Mouse (Mus musculus) hindlimb bud, embryonic 11.5 days (tissue): ENCODE data around the gene Rfwd3.
"Not testable (repeated sequence)": the region's sequence is repeated elsewhere in the genome, so short reads cannot be mapped to it uniquely, and the experiment has no call there.

Source experiments
- DNase-seq: peaks from one replicate; pipeline ENCODE4 v3.0.0-alpha.2; 2012; ENCODE audit warnings: low read depth, low spot score; ENCODE audit errors: extremely low spot score

The Rfwd3 gene

DNA sequence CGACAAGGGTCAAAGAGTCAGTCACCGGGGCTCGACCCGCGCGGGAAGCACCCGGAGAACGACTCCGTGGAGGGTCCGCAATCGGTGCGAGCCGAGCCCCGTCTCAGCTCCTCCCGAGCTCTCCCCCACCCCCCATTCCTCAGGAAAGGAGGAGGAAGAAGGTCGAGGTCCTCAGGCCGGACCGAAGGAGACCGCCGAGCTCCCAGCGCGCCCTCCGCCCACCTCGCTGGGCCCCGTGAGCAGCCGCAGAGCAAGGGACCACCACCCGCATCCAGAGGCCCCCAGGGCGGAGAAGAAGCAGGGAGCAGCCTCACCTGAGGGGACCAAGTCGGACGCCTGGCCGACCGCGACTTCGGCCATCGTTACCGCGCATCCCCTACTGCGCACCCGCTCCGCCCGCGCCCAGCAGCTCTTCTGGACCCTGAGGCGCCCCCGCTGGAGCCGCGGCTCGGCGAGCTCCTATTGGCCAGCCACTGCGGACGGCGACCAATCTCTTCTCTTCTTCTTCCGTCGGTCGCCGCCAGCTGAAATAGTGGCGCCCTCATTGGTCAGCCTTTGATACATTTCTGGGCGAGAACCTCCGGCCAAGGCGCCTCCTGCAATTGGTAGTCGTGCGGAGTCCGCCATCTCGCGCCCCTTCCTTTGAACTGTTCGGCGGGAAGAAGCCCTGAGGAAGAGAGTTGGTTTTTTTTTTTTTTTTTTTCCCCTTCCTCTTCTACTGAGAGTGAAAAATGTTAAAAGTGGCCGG, at the start of gene Rfwd3:
TSS of gene Rfwd3 (minus strand) at position 402 of the 748 bp plus-strand sequence.
- peak; percentile 86 for DNase-seq

DNA sequence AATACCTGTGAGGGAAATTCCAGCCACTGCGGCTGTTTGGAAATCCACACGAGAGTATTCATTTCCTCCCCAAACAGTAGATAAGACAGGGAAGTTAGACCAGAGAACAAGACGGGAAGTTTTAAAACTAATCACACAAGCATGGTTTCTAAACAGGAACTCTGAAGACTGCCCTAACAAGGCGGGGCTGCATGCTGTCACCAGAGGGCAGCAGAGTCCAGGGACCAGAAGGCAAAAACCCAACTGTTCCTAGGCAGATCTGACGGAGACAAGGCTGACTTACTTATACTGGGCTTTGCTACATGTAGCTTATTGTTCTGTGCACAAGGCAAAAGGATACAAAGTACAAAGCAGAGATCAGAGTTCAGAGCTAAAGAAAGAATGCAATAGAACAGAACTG, 43.2 kb upstream of the Rfwd3 start:
- no peak for DNase-seq

DNA sequence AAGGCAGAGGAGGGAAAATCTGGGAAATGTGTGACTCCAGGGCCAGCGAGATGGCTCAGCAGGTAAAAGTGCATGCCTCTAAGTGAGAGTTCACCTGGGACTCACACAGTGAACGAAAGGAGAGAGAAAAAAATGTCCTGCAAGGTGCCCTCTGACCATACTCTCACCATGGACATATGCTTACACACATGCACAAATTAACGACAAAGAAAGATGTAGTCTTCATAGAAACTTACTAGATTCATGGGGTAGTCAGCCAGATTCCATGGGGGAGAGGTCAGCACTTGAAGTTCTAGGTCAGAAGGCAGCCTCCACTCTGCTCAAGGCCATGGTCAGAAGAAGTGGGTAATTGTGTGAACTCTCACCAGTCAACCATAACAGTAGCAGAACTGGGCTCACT, 40.2 kb upstream of the Rfwd3 start:
- DNase-seq = no peak

DNA sequence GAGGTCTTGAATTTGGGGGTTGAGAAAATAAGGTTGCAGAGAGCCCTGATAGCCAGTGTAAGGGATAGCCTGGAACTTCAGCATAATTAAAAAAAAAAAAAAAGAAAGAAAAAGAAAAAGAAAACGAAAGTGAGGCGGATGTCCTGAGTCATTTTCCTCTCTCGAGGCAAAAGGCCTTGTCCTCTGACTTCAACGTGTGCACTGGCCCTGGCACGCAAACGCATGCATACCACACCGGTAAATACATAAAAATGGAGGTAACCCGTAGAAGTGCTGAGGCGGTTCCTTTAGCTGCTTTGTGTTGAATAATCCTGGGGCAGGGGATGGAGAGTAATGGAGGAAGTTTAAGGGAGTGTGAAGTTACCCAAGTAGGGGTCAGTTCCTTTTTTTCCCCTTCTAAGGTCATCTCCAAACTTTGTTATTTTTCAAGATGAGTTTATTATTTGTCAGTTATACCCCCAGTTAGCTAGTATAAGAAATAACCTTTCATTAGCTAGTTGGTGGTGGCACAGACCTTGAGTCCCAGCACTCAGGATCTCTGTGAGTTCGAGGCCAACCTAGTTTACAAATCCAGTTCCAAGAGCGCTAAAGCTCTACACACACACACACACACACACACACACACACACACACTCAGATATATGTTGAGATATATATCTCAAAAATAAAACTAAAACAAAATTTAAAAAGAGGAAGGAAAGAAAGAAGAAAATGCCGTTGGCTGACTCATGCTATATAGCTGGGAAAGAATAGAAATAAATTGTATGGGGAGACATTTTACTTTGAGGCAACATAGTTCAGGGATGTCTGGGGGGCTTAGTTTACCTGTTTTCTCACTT, 38.6 kb upstream of the Rfwd3 start:
- no peak for DNase-seq

DNA sequence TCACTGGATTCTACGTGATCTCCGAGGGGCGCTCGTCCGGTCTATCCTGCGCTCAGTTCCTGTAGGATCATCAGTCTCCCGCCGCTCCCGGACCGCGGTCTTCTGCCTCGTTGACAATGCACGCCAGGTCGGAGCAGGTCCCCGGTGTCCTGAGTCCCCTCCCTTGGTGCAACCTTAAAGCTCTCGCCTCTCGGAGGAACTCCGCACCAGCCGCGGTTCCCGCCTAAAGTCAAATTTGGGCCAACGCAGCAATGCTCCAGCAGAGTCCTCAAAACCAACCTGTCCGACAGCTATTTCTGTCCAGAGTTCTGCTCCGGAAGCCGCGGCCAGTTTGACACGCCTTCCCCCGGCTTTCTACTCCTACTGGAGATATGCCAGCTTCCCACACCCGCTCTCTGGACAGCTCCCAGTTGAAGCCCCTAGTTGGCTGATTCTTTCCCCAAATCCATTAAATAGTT, 37.9 kb upstream of the Rfwd3 start, which contains the start of gene Mlkl:
TSS of gene Mlkl (minus strand) at position 288 of the 458 bp plus-strand sequence.
- no peak for DNase-seq

DNA sequence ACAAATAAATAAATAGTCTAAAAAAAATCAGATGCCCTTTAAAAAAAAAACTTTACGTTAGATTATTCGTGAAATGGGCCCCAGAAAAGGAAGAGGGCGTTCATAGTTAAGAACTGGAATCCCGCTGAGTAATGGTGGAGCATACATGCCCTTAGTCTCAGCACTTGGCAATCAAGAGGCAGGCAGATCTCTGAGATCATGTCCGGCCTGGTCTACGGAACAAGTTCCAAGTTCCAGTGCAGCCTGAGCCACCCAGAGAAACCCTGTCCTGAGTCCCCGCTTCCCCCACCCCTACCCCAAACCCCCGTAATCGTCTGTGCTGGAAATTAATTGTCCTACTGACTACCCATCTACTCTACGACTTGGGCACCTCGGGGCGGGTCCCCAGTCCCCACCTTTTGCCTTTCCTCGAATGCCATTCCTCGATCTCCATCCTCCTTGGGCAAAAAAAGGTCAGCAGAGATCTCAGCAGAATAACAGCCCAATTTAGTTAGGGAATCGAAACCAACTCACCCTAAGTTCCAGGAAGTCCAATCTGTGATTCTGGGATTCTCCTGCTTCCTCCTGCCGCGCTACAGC, 37.4 kb upstream of the Rfwd3 start:
- no peak for DNase-seq

DNA sequence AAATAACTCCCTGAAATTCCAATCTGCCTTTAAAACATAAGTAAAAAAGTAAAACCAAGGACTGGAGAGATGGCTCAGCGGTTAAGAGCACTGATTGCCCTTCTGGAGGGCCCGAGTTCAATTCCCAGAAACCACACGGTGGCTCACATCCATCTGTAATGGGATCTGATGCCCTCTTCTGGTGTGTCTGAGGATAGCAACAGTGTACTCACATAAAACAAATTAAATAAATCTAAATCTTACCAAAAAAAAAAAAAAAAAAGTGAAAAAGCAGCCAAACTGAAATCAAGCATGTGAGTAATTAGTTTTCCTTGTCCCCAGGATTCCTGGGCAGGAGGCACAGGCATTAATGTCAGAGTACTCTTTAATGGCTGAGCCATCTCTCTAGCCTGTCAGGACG, 36.7 kb upstream of the Rfwd3 start:
- no peak for DNase-seq

DNA sequence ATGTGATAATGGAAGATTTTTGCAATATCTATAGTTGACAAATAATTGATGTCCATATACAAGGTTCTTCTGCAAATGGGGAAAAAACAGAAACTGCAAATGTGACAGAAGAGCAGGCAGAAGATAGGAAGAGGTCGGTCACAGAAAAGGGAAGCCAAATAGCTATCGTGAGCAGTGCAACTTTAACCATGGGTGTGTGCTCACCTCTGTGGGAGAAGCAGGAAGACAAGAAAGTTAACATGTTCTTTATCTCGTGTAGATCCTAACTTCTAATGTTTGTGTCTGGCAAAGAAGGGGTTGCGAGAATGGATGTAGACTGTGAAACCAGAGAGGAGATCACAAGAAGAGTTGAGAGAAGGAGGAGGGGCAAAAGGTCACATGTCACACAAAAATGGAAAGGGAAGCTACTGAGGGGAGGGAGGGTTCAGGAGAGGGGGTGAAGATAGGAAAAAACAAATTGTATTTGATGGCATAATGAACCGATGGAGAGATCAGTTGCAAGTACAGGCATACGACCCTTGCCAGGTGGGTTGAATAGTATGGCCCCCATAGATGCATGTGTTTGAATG, 25.3 kb upstream of the Rfwd3 start:
- DNase-seq = no peak

DNA sequence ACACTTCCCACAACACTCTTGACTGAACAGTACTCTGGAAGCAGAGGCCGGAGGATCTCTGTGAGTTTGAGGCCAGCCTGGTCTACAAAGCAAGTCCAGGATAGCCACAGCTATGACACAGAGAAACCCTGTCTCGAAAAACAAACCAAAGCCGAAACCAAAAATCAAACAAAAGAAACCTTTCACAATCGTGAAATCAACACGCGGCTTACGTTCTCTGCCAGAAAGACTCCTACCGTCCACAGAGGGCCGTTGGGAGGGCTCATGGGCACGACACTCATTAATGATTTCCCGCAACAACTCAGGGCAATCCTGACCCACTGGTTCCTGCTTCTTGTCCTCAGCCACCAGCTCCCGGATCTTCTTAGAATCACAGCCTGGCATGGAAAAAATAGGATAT, 14.7 kb upstream of the Rfwd3 start:
- DNase-seq = no peak

DNA sequence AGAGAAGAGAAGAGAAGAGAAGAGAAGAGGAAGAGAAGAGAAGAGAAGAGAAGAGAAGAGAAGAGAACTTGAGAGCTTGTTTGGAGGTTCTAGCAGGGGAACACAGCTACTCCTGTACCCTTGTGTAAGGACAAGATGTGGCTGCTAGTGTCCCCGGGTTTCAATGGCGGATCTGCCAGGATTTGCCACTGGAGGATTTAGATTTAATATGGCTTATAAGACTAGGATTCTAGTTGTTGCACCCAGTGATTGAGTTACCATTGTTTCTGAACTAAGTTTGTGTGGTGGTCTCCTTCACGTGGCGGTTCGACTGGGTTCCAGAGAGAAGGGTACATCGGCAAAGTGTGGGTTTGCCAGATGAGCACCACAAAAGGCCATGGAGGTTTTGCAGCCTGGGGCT, 13.9 kb upstream of the Rfwd3 start:
- DNase-seq = not testable (repeated sequence)

DNA sequence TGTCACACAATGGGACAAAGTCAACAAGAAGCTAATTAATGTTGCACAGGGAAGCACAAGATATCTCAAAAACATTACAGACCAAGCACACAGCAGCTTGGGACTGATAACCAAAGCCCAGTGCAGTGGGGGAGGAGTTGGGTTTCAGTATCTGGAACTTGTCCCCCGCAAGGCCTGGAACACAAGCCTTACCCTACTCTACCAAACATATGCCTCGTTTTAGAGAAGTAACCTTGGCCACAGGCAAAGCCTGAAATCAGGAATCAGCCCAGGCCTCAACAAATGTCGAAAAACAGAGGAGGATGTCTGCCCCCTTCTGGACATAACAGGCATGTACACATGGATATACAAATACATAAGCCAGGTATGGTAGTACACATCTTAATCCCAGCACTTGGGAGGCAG, 12.7 kb upstream of the Rfwd3 start:
- no peak for DNase-seq

DNA sequence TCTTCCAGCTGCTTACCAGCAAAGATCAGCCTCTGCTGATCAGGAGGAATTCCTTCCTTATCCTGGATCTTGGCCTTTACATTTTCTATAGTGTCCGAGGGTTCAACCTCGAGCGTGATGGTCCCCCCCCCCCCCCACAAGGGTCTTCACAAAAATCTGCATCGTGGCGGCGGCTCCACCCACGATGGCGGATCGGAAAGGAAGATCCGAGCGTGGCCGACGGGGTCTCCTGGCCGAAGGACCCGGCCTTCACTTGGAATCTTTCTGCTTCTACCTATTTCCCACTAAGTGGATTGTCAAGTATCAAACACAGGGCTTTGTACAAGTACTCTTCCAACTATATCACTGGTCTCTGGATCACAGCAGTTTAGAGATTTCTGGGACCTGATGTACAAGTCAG, 10.0 kb upstream of the Rfwd3 start:
- DNase-seq = not testable (repeated sequence)

DNA sequence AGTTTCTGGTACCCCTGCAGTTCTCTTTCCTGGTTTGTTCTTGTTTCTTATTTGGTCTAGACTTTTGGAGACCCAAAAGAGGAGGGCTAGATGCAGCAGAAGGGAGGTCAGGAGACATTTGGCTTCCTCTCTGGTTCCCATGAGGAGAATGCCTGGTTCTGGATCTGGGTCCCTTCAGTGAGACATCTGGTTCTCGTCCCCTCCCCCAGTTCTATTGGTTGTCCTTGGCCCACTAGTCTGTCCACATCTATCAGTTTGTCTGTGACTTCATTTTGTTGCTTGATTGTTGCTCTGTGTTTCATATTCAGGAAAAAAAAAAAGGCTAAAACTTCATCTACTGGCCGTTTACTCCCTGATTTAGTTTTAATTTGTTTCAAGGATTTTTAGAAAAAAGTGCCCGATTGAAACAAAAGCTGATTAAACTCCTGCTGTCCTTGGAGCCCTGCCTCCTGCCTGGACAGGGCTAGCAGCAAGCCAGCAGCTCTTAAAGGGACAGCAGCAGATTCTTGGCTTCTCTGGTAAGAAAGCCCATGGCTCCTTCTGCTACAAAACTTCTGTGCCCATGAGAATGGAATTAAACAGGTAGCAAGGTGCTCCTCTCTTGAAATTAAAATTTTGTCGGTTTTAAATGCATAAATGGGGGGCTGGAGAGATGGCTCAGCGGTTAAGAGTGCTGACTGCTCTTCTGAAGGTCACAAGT, 5.2 kb upstream of the Rfwd3 start:
- no peak for DNase-seq

DNA sequence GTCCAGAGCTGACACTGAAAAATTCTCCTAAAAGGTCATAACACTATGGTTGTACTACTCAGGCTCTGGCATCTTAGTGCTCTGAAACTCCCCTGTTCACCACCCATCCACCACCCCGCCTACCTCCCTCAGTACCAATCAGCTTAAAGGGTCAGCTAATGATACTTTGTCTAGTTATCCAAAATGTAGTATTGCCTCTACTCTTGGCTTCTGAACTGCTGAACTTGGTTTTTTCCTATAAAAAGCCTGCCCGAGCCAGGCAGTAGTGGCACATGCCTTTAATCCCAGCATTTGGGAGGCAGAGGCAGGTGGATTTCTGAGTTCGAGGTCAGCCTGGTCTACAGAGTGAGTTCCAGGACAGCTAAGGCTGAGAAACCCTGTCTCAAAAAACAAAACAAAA, 4.3 kb upstream of the Rfwd3 start:
- DNase-seq = no peak

DNA sequence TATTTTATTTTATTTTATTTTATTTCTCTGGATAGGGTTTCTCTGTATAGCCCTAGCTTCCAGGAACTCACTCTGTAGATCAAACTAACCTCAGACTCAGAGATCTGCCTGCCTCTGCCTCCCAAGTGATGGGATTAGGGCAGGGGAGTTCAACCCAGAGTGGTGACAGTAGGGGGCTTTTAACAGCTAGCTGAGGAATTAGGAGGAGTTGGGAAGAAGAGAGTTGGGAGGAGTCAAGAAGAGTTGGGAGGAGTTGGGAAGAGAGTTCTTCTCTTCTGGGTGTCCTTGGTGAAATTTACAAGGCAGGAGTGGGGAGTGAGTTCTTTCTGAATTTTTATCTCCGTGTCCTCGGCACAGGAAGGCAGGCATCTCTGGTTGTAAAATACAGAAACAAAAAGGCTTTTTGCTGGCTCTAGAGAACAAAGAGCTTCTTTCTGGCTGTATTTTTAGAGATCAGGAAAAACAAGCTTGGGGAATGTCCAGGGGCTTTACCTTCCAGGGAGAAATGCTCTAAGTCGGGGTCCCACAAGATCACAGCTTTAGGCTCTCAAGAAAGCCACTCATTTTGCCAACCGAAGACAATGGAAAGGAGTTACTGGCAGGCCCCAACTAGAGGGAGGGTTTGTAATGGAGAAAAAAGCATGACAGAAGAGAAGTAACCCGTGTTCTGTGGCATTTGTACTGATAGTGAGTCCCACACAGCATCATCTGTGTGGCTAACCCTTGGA, 3.2 kb upstream of the Rfwd3 start:
- not testable (repeated sequence) for DNase-seq

DNA sequence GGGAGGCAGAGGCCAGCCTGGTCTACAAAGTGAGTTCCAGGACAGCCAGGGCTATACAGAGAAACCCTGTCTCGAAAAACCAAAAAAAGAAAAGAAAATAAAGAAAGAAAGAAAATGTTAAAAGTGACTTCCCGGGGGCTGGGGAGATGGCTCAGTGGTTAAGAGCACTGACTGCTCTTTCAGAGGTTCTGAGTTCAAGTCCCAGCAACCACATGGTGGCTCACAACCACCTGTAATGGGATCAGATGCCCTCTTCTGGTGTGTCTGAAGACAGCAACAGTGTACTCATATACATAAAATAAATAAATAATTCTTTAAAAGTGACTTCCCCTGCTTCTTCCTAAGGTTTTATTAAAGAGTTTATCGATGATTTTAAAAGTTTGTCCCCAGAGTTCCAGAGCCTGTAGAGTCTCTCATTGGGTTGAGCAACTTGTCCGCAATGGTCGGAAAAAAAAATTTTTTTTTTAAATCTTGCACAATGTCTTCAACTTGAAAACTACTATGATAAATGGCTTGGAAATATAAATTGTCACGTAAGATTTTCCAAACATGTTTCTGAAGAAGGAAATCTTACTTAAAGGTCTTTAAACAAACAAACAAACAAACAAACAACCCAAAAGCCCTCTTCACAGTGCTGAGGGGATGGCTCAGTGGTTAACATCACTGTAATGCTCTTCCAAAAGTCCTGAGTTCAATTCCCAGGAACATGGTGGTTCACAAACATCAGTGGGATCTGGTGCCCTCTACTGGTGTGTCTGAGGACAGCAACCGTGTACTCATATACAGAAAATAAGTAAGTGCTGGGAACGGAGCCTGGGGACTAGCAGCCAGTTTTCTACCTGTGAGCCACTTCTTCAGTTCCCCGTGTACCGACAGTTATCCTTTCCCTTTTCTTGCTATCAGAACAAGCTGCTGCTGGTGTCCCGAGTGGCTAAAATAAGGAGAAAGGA, 850 bp upstream of the Rfwd3 start:
- no peak for DNase-seq

DNA sequence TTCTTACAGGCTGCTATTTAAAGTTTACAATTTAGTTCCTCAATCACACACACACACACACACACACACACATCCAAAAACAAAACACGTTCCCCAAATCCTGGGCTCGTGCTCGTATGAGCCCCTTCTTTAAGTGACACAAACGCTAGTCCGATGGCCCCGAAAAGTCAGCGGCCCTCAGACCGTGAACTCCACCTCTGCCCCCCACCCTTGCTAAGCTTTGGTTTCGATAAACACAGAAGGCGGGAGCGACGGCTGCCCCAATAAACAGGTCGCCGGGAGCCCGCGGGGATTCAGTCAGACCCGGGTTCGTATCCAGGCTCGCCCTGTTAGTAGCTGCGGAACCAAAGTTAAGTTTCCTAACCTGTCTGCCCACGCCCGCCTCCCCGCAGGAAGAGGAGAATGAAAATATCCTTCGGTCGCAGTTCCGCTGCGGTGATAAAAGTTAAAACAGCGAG, 630 bp downstream of the Rfwd3 start:
- no peak for DNase-seq

DNA sequence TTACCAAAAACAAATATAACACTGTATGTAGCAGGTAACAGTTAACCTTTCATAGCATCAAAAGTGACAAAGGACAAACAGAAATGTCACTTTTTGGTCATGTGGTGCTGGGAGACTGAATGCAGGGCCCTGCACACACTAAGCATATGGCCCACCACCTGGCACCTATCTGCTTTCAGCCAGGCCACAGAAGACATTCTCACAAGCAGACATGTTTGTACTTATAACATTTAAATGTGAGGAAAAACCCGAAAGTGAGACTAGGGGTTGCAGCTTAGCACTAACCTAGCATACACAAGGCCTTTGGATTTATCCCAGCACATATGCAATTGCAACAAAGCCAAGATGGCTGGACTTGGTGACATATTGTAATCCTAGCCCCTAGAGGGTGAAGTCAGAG, 2.0 kb downstream of the Rfwd3 start:
- no peak for DNase-seq

DNA sequence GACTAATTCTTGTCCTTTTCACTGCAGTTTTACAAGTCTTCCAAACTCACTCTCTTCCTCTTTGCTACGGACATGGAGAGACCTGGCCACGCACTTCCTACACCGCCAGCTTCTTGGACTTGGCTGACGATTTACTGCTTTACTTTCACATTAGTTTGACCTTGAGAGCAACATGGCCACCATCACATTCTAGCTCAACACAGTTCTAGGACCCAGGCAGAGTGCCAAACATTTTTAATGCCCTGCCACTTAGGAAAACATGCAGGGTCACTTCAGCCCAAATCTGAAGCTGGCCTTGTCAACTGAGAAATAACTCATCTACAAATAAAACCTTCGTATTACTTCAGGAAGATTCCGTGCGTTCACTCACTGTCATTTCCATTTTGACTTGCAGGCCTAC, 8.3 kb downstream of the Rfwd3 start:
- no peak for DNase-seq
